In genomic region chr6:115886894-115887293, GRCm38 (mm10) we compare ENCODE assay signal across 13 mouse cellular contexts. TPM values are rescaled to one million over a fixed set of nuclear protein-coding genes. Genes with fewer than 3 reads are reported as not detected.
DNase-seq lines count a peak whose midpoint lies in the region; ATAC-seq and TF ChIP-seq lines count a peak whose summit lies in the region.
"Had no signal": no experiment of that assay in that cellular context is flagged by ENCODE, and none has a peak within 500 bp of the region (broad histone marks: within the 10 kb centered on the region; RNA-seq: fewer than 3 reads in every experiment).

No protein-coding gene starts in this region.

- TF ChIP-seq EP300 in MEL (IDR thresholded peaks at IDR 0.05; ENCODE audit: low read depth in 1 of 2, low read length in 2 of 2): peak; percentile 54 to 56; a peak in 2 of 4 replicates

- 0 out of 2 replicates have a peak, but pooled peaks have one; percentile 51 for ATAC-seq in liver, embryonic 12.5 days
- ATAC-seq in liver, embryonic 11.5 days (replicated peaks; ENCODE audit: low FRiP score): no peak; the same call in 1 of the 2 replicates
- ATAC-seq in intestine, postnatal 0 days: peak; percentile 70

- peaks cover 5% of the 10 kb centered on the region for H3K36me3 ChIP-seq in liver, embryonic 12.5 days
- H3K36me3 ChIP-seq in liver, embryonic 11.5 days (ENCODE audit: control insufficient read depth, insufficient read depth, low read length): peaks cover 9% of the 10 kb centered on the region; the same call in 1 of the 2 replicates
- H3K36me3 ChIP-seq in MEL (ENCODE audit: control insufficient read depth in 1 of 2, insufficient read depth in 2 of 2, low read length in 2 of 2): peaks cover 0 to 11% of the 10 kb centered on the region in 2 experiments; a peak in 2 of 4 replicates
- peaks cover 18% of the 10 kb centered on the region; the same call in 1 of the 2 replicates for H3K36me3 ChIP-seq in intestine, postnatal 0 days (ENCODE audit: control insufficient read depth, insufficient read depth)

- H3K27ac ChIP-seq in liver, embryonic 12.5 days: no peak overlapping the region
- H3K27ac ChIP-seq in liver, embryonic 11.5 days (ENCODE audit: low read depth, low read length): no peak overlapping the region
- peak overlapping the region; percentile 68 for H3K27ac ChIP-seq in MEL (ENCODE audit: control insufficient read depth, low read depth, low read length)
- H3K27ac ChIP-seq in intestine, postnatal 0 days (ENCODE audit: low read depth, low read length): no peak overlapping the region
- H3K27ac ChIP-seq: heart, embryonic 15.5 days had no signal

- H3K27me3 ChIP-seq in liver, embryonic 12.5 days (replicated peaks): no peaks in the 10 kb centered on the region
- H3K27me3 ChIP-seq in liver, embryonic 11.5 days (replicated peaks; ENCODE audit: control insufficient read depth, insufficient read depth, low read length): no peaks in the 10 kb centered on the region
- H3K27me3 ChIP-seq in MEL (ENCODE audit: control insufficient read depth in 1 of 2, insufficient read depth in 2 of 2, low read length in 2 of 2): no peaks in the 10 kb centered on the region
- no peaks in the 10 kb centered on the region for H3K27me3 ChIP-seq in intestine, postnatal 0 days (replicated peaks; ENCODE audit: control insufficient read depth, insufficient read depth, low read length)
- H3K27me3 ChIP-seq: heart, embryonic 15.5 days had no signal

- peak in 1 of 2 experiments; percentile 83; a peak in 2 of 4 replicates for TF ChIP-seq POLR2A in MEL (IDR thresholded peaks at IDR 0.05; ENCODE audit: control insufficient read depth in 1 of 2, insufficient read depth in 1 of 2, low read depth in 1 of 2, low read length in 2 of 2, poor library complexity in 1 of 2)

- H3K4me3 ChIP-seq in liver, embryonic 12.5 days: no peak overlapping the region
- H3K4me3 ChIP-seq in liver, embryonic 11.5 days (ENCODE audit: low read depth, low read length): no peak overlapping the region
- peak overlapping the region; percentile 25 to 48 for H3K4me3 ChIP-seq in MEL (ENCODE audit: control insufficient read depth in 1 of 2, insufficient read depth in 1 of 2, low read depth in 2 of 2, low read length in 2 of 2)
- no peak overlapping the region for H3K4me3 ChIP-seq in intestine, postnatal 0 days (ENCODE audit: low read depth, low read length)
- H3K4me3 ChIP-seq: heart, embryonic 15.5 days had no signal

- H3K9ac ChIP-seq in liver, embryonic 12.5 days: no peak overlapping the region
- no peak overlapping the region for H3K9ac ChIP-seq in liver, embryonic 11.5 days (ENCODE audit: low read depth, low read length)
- H3K9ac ChIP-seq in MEL (ENCODE audit: control insufficient read depth, low read depth, low read length, poor library complexity, severe bottlenecking): peak overlapping the region; percentile 70
- H3K9ac ChIP-seq in intestine, postnatal 0 days (ENCODE audit: low read depth, low read length): no peak overlapping the region
- H3K9ac ChIP-seq: heart, embryonic 15.5 days had no signal

- 24% methylated on average over 4 of the region's 4 CpGs for whole genome bisulfite sequencing in liver, embryonic 12.5 days (ENCODE audit: insufficient replicate concordance)
- 42% methylated on average over 4 of the region's 4 CpGs for WGBS in liver, embryonic 11.5 days
- WGBS in intestine, postnatal 0 days: 34% methylated on average over 4 of the region's 4 CpGs

- no peak for TF ChIP-seq RAD21 in MEL (IDR thresholded peaks at IDR 0.05; ENCODE audit: low read depth, low read length)

- H3K79me2 ChIP-seq in MEL (ENCODE audit: control insufficient read depth, insufficient read depth, low read length, poor library complexity): no peaks in the 10 kb centered on the region

- no peak for DNase-seq in liver, embryonic 11.5 days (ENCODE audit: low spot score)
- DNase-seq in MEL (ENCODE audit: low read depth, low spot score) (peak; percentile 94), MN1 (ENCODE audit: low spot score) (no peak)
- peak; percentile 66 for DNase-seq in thymus, postnatal 14 days
- no peak for DNase-seq in frontal cortex, adult 2 months (ENCODE audit: extremely low spot score in 1 of 2, low spot score in 1 of 2)
- no peak for DNase-seq in left cerebral cortex, postnatal 4 days
- DNase-seq: kidney, postnatal 10 days; lung, postnatal 14 days had no signal

- H3K9me3 ChIP-seq in liver, embryonic 12.5 days (replicated peaks): no peaks in the 10 kb centered on the region
- no peaks in the 10 kb centered on the region for H3K9me3 ChIP-seq in liver, embryonic 11.5 days (ENCODE audit: control insufficient read depth, low read length)
- no peaks in the 10 kb centered on the region for H3K9me3 ChIP-seq in MEL (replicated peaks; ENCODE audit: insufficient read depth, low read length)
- H3K9me3 ChIP-seq in intestine, postnatal 0 days (ENCODE audit: control insufficient read depth): peaks cover 3% of the 10 kb centered on the region; the same call in 1 of the 2 replicates
- H3K9me3 ChIP-seq: heart, embryonic 15.5 days had no signal

- intact Hi-C loops in left cerebral cortex, postnatal 4 days (cut with DNase I): no loop called here

- H3K4me2 ChIP-seq in liver, embryonic 12.5 days: no peak overlapping the region
- H3K4me2 ChIP-seq in liver, embryonic 11.5 days: no peak overlapping the region
- H3K4me2 ChIP-seq in intestine, postnatal 0 days (replicated peaks; ENCODE audit: low read depth): no peak overlapping the region
- H3K4me2 ChIP-seq: heart, embryonic 15.5 days had no signal

- peaks cover 12% of the 10 kb centered on the region; the same call in 1 of the 2 replicates for H3K4me1 ChIP-seq in liver, embryonic 12.5 days
- no peaks in the 10 kb centered on the region for H3K4me1 ChIP-seq in liver, embryonic 11.5 days (replicated peaks; ENCODE audit: control insufficient read depth, insufficient read depth, low read length)
- peaks cover 0 to 9% of the 10 kb centered on the region in 2 experiments; a peak in 2 of 4 replicates for H3K4me1 ChIP-seq in MEL (ENCODE audit: control insufficient read depth in 1 of 2, insufficient read depth in 2 of 2, low read length in 2 of 2)
- no peaks in the 10 kb centered on the region for H3K4me1 ChIP-seq in intestine, postnatal 0 days (replicated peaks; ENCODE audit: control insufficient read depth, insufficient read depth, low read length)

- TF ChIP-seq CTCF in MEL (IDR thresholded peaks at IDR 0.05 in 2 of 3, conservative IDR thresholded peaks at IDR 0.05 in 1 of 3; ENCODE audit: control insufficient read depth in 1 of 3, insufficient read depth in 1 of 3, low read depth in 2 of 3, low read length in 3 of 3, poor library complexity in 1 of 3, severe bottlenecking in 1 of 3): no peak
- TF ChIP-seq CTCF in intestine, postnatal 0 days (IDR thresholded peaks at IDR 0.05; ENCODE audit: low read depth): no peak

RNA-seq across cellular contexts. Expression of gene Ift122, which starts 33.6 kb away (rescaled TPM):
- 4.8 and 5.3 TPM in 2 replicates for polyA plus RNA-seq in liver, embryonic 12.5 days (2016; fragmentation: Nextera tagmentation; extraction: Ambion mirVana)
- polyA plus RNA-seq in liver, embryonic 11.5 days (2014; fragmentation: Nextera tagmentation; extraction: Ambion mirVana): 9.1 and 10.5 TPM in 2 replicates
- total RNA-seq in MEL (2012; rRNA removed): 3.3 and 4.0 TPM in 2 replicates
- 1 to 10 TPM in 1 of 2 experiments, not detected in 1; 8.0 TPM for polyA plus RNA-seq in MEL (2012; ENCODE audit: insufficient read depth in 1 of 2, insufficient read length in 2 of 2, low read depth in 1 of 2, low replicate concordance in 2 of 2, missing spikeins in 1 of 2)
- polyA plus RNA-seq in intestine, postnatal 0 days (2015; fragmentation: Nextera tagmentation; extraction: Ambion mirVana): 3.0 and 3.1 TPM in 2 replicates
- 30.1 and 31.2 TPM in 2 replicates for polyA plus RNA-seq in frontal cortex, adult 2 months (2012; rRNA removed)
- total RNA-seq in left cerebral cortex, postnatal 4 days (2021): 10 to 100 TPM; 28.9 to 35.8 TPM

RNA-seq across cellular contexts. Expression of gene Mbd4, which starts 33.7 kb away (rescaled TPM):
- 14.5 and 16.2 TPM in 2 replicates for polyA plus RNA-seq in liver, embryonic 12.5 days (2016; fragmentation: Nextera tagmentation; extraction: Ambion mirVana)
- 20.7 and 23.0 TPM in 2 replicates for polyA plus RNA-seq in liver, embryonic 11.5 days (2014; fragmentation: Nextera tagmentation; extraction: Ambion mirVana)
- 5.6 and 6.4 TPM in 2 replicates for total RNA-seq in MEL (2012; rRNA removed)
- polyA plus RNA-seq in MEL (2012; ENCODE audit: insufficient read depth in 1 of 2, insufficient read length in 2 of 2, low read depth in 1 of 2, low replicate concordance in 2 of 2, missing spikeins in 1 of 2): 10 to 100 TPM in 1 of 2 experiments, not detected in 1; 10.1 TPM
- 3.4 and 3.5 TPM in 2 replicates for polyA plus RNA-seq in intestine, postnatal 0 days (2015; fragmentation: Nextera tagmentation; extraction: Ambion mirVana)
- 9.2 and 9.6 TPM in 2 replicates for polyA plus RNA-seq in frontal cortex, adult 2 months (2012; rRNA removed)
- total RNA-seq in left cerebral cortex, postnatal 4 days (2021): 1 to 10 TPM; 6.4 to 7.1 TPM

RNA-seq across cellular contexts. Expression of gene Rho, which starts 44.7 kb away (rescaled TPM):
- polyA plus RNA-seq in liver, embryonic 12.5 days (2016; fragmentation: Nextera tagmentation; extraction: Ambion mirVana): not detected in 2 replicates
- 0.06 TPM in 1 of 2 replicates, not detected in the other for polyA plus RNA-seq in liver, embryonic 11.5 days (2014; fragmentation: Nextera tagmentation; extraction: Ambion mirVana)
- total RNA-seq in MEL (2012; rRNA removed): not detected in 2 replicates
- polyA plus RNA-seq in MEL (2012; ENCODE audit: insufficient read depth in 1 of 2, insufficient read length in 2 of 2, low read depth in 1 of 2, low replicate concordance in 2 of 2, missing spikeins in 1 of 2): under 1 TPM in 1 of 2 experiments, not detected in 1; 0.11 TPM
- 0.16 TPM in 1 of 2 replicates, not detected in the other for polyA plus RNA-seq in intestine, postnatal 0 days (2015; fragmentation: Nextera tagmentation; extraction: Ambion mirVana)
- polyA plus RNA-seq in frontal cortex, adult 2 months (2012; rRNA removed): 0.86 and 1.6 TPM in 2 replicates
- under 1 TPM; 0.28 to 0.56 TPM for total RNA-seq in left cerebral cortex, postnatal 4 days (2021)
- polyA plus RNA-seq: heart, embryonic 15.5 days had no signal

RNA-seq across cellular contexts. Expression of gene Efcab12, which starts 48.7 kb away (rescaled TPM):
- 0.25 and 0.26 TPM in 2 replicates for polyA plus RNA-seq in liver, embryonic 12.5 days (2016; fragmentation: Nextera tagmentation; extraction: Ambion mirVana)
- polyA plus RNA-seq in liver, embryonic 11.5 days (2014; fragmentation: Nextera tagmentation; extraction: Ambion mirVana): 0.27 TPM in 2 replicates
- total RNA-seq in MEL (2012; rRNA removed): not detected in 2 replicates
- under 1 TPM in 1 of 2 experiments, not detected in 1; 0.11 TPM for polyA plus RNA-seq in MEL (2012; ENCODE audit: insufficient read depth in 1 of 2, insufficient read length in 2 of 2, low read depth in 1 of 2, low replicate concordance in 2 of 2, missing spikeins in 1 of 2)
- polyA plus RNA-seq in intestine, postnatal 0 days (2015; fragmentation: Nextera tagmentation; extraction: Ambion mirVana): 0.05 and 0.18 TPM in 2 replicates
- polyA plus RNA-seq in frontal cortex, adult 2 months (2012; rRNA removed): 5.4 and 5.5 TPM in 2 replicates
- 1 to 10 TPM; 3.0 to 3.6 TPM for total RNA-seq in left cerebral cortex, postnatal 4 days (2021)

RNA-seq across cellular contexts. Expression of gene H1foo, which starts 57.8 kb away (rescaled TPM):
- polyA plus RNA-seq in liver, embryonic 12.5 days (2016; fragmentation: Nextera tagmentation; extraction: Ambion mirVana): not detected in 2 replicates
- not detected in 2 replicates for polyA plus RNA-seq in liver, embryonic 11.5 days (2014; fragmentation: Nextera tagmentation; extraction: Ambion mirVana)
- not detected in 2 replicates for total RNA-seq in MEL (2012; rRNA removed)
- polyA plus RNA-seq in MEL (2012; ENCODE audit: insufficient read depth in 1 of 2, insufficient read length in 2 of 2, low read depth in 1 of 2, low replicate concordance in 2 of 2, missing spikeins in 1 of 2): not detected
- not detected in 2 replicates for polyA plus RNA-seq in intestine, postnatal 0 days (2015; fragmentation: Nextera tagmentation; extraction: Ambion mirVana)
- not detected in 2 replicates for polyA plus RNA-seq in frontal cortex, adult 2 months (2012; rRNA removed)
- not detected for total RNA-seq in left cerebral cortex, postnatal 4 days (2021)
- total RNA-seq: left cerebral cortex, postnatal 25 days had no signal
- polyA plus RNA-seq: heart, embryonic 15.5 days; testis, adult 2 months had no signal

Comparison
In these comparisons a context has a peak if more than half of its experiments do, and no peak if none do; other contexts are left out.
1. H3K4me3 ChIP-seq: peak in MEL (2 of 2); none in liver, embryonic 12.5 days (single experiment), liver, embryonic 11.5 days (single experiment) and intestine, postnatal 0 days (single experiment).
2. DNase-seq: peak in MEL (single experiment) and thymus, postnatal 14 days (single experiment); none in liver, embryonic 11.5 days (single experiment), frontal cortex, adult 2 months (0 of 2), left cerebral cortex, postnatal 4 days (single experiment) and MN1 (single experiment).